Comparison of ENCODE assay signal across 8 mouse cellular contexts in the genomic region with DNA sequence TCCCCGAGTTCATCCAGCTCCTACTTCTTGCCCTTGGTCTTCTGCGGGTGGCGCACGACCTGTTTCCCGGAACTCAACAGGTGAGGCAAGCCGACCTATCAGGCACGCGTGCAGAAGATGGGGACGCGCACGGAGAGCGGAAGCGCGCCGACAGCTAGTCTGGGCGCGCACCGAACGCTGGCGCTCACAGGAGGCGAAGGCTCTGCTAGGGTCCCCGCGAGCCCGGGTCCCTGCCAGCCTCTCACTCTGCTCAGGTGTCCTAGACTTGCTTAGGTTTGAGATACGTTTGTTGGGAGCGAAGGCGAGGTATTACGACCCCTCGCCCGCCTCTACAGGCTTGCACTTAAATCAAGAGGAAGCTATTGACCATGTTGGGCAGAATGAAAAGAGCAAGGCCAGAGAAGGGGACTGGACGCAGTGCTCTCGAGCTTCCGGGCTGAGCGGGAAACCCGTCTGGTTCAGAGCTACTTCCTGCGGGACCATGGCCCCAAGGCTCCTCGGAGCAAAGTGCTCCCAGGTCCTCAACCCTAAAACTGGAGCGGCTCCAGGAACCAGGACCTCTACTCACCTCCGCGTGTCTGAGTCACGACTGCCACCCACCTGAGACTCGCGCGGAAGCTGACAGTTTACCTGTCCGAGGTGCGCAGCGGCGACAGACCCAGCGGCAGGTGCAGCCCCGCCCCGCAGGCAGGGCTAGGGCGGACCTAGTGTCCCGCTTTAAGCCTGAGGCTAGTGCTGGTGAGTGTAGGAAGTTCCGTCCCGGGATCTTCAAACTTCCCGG. TPM values are rescaled to one million over a fixed set of nuclear protein-coding genes. Genes with fewer than 3 reads are reported as not detected.
DNase-seq lines count a peak whose midpoint lies in the region; ATAC-seq and TF ChIP-seq lines count a peak whose summit lies in the region.

Gene Sigirr, minus strand, starts transcription at position 662 of the 781 bp plus-strand sequence.

- TF ChIP-seq CTCF in heart, adult 2 months (IDR thresholded peaks at IDR 0.05) = no peak
- TF ChIP-seq CTCF in brain, embryonic 14.5 days (IDR thresholded peaks at IDR 0.05; ENCODE audit: borderline replicate concordance, extremely low read depth, insufficient read depth, insufficient read length) = no peak
- no peak for TF ChIP-seq CTCF in heart, postnatal 0 days (IDR thresholded peaks at IDR 0.05; ENCODE audit: low read depth)
- TF ChIP-seq CTCF in small intestine, adult 2 months (IDR thresholded peaks at IDR 0.05; ENCODE audit: extremely low read depth, insufficient read length, insufficient replicate concordance, low read depth, low read length) = no peak

- H3K36me3 ChIP-seq in heart, adult 2 months (ENCODE audit: control insufficient read depth, insufficient read depth, low read length) = no peaks in the 10 kb centered on the region
- H3K36me3 ChIP-seq in heart, postnatal 0 days (replicated peaks; ENCODE audit: control insufficient read depth, insufficient read depth, low read length) = no peaks in the 10 kb centered on the region
- H3K36me3 ChIP-seq in small intestine, adult 2 months (ENCODE audit: control insufficient read depth, insufficient read depth, low read length) = peaks cover 12% of the 10 kb centered on the region; the same call in 1 of the 2 replicates

- TF ChIP-seq EP300 in heart, adult 2 months (IDR thresholded peaks at IDR 0.05; ENCODE audit: insufficient read depth, low read depth, low read length) = no peak
- TF ChIP-seq EP300 in heart, postnatal 0 days (IDR thresholded peaks at IDR 0.05; ENCODE audit: low read depth) = no peak

- H3K27me3 ChIP-seq in heart, adult 2 months (ENCODE audit: control insufficient read depth, insufficient read depth, low read length) = no peaks in the 10 kb centered on the region
- peaks cover 23% of the 10 kb centered on the region; the same call in 1 of the 2 replicates for H3K27me3 ChIP-seq in heart, postnatal 0 days (ENCODE audit: control insufficient read depth, insufficient read depth, low read length)
- H3K27me3 ChIP-seq in small intestine, adult 2 months (ENCODE audit: control insufficient read depth, insufficient read depth, low read length) = no peaks in the 10 kb centered on the region

- no peak within 1 kb of the TSS; the same call in 1 of the 2 replicates for H3K27ac ChIP-seq in heart, adult 2 months
- H3K27ac ChIP-seq in heart, postnatal 0 days (ENCODE audit: low read depth) = no peak within 1 kb of the TSS
- peak within 1 kb of the TSS; percentile 83 for H3K27ac ChIP-seq in small intestine, adult 2 months (ENCODE audit: insufficient read depth, low read depth, low read length)

- ATAC-seq in heart, postnatal 0 days (ENCODE audit: insufficient read depth, low read depth) = no peak
- ATAC-seq in megakaryocyte, adult 5-6 weeks (ENCODE audit: poor library complexity, severe bottlenecking) = peak; percentile 65

- no peaks in the 10 kb centered on the region for H3K79me2 ChIP-seq in heart, adult 2 months (replicated peaks; ENCODE audit: control insufficient read depth, insufficient read depth, low read length)

- H3K4me2 ChIP-seq in heart, postnatal 0 days (ENCODE audit: low read depth, low read length) = peak within 1 kb of the TSS; percentile 84

- TF ChIP-seq POLR2A in heart, adult 2 months (IDR thresholded peaks at IDR 0.05; ENCODE audit: insufficient read depth, low read depth, low read length) = no peak
- TF ChIP-seq POLR2A in brain, embryonic 14.5 days (IDR thresholded peaks at IDR 0.05; ENCODE audit: borderline replicate concordance, extremely low read depth, insufficient read depth, insufficient read length, poor library complexity, severe bottlenecking) = no peak
- peak; percentile 62; the same call in 1 of the 2 replicates for TF ChIP-seq POLR2A in small intestine, adult 2 months (IDR thresholded peaks at IDR 0.05; ENCODE audit: low read depth, low read length)

- H3K9ac ChIP-seq in heart, adult 2 months (ENCODE audit: low read depth, low read length) = peak within 1 kb of the TSS; percentile 11
- H3K9ac ChIP-seq in heart, postnatal 0 days (replicated peaks; ENCODE audit: low read depth, low read length) = peak within 1 kb of the TSS; percentile 27; the same call in 1 of the 2 replicates

- intact Hi-C loops in heart, adult 2 months (cut with DNase I) = no loop called here
- intact Hi-C loops in gastrocnemius, postnatal 36 days (cut with DNase I) = no loop called here

- peak within 1 kb of the TSS; percentile 48 for H3K4me3 ChIP-seq in heart, adult 2 months
- H3K4me3 ChIP-seq in heart, postnatal 0 days (ENCODE audit: low read depth, low read length) = peak within 1 kb of the TSS; percentile 46
- peak within 1 kb of the TSS; percentile 61 for H3K4me3 ChIP-seq in small intestine, adult 2 months (ENCODE audit: low read depth, low read length)

- 2% methylated on average over 56 of the region's 56 CpGs for WGBS in heart, adult 2 months
- WGBS in heart, postnatal 0 days = 1% methylated on average over 56 of the region's 56 CpGs
- WGBS in small intestine, adult 2 months = 2% methylated on average over 56 of the region's 56 CpGs

- no peaks in the 10 kb centered on the region for H3K9me3 ChIP-seq in heart, postnatal 0 days (replicated peaks; ENCODE audit: control insufficient read depth, low read length)

- peak; percentile 47 to 57 for DNase-seq in heart, adult 2 months
- no peak for DNase-seq in heart, adult 8-10 months (ENCODE audit: low spot score)
- DNase-seq in brain, embryonic 14.5 days (ENCODE audit: low read depth) = peak; percentile 53
- DNase-seq in heart, postnatal 0 days (ENCODE audit: low spot score) = no peak
- DNase-seq in kidney, postnatal 4 days = peak; percentile 66 to 78
- DNase-seq in gastrocnemius, postnatal 36 days = no peak

- H3K4me1 ChIP-seq in heart, adult 2 months (ENCODE audit: control insufficient read depth, insufficient read depth, low read length) = peaks cover 5% of the 10 kb centered on the region
- H3K4me1 ChIP-seq in heart, postnatal 0 days (ENCODE audit: control insufficient read depth, insufficient read depth) = 0 out of 2 replicates have a peak, but pooled peaks cover 3% of the 10 kb centered on the region
- H3K4me1 ChIP-seq in small intestine, adult 2 months (ENCODE audit: control insufficient read depth, insufficient read depth, insufficient read length, low read length) = peaks cover 4% of the 10 kb centered on the region; the same call in 1 of the 2 replicates

RNA-seq across cellular contexts. Expression of gene Sigirr, which starts in this region (rescaled TPM):
- total RNA-seq in heart, adult 2 months (2021) = 1 to 10 TPM; 4.5 to 7.0 TPM
- polyA plus RNA-seq in heart, adult 2 months (2012; rRNA removed) = 9.4 and 10.2 TPM in 2 replicates
- 1 to 10 TPM; 4.8 to 6.5 (median 5.6) TPM for total RNA-seq in heart, adult 8-10 months (2022)
- polyA plus RNA-seq in brain, embryonic 14.5 days (2012; rRNA removed) = 1.8 and 2.1 TPM in 2 replicates
- total RNA-seq in heart, postnatal 0 days (2014; rRNA removed; ENCODE audit: low replicate concordance) = 10.3 and 16.8 TPM in 2 replicates
- 4.2 and 5.1 TPM in 2 replicates for polyA plus RNA-seq in heart, postnatal 0 days (2015; fragmentation: Nextera tagmentation; extraction: Ambion mirVana)
- total RNA-seq in megakaryocyte, adult 5-6 weeks (2015) = 7.5 and 9.3 TPM in 2 replicates
- 7.7 and 8.2 TPM in 2 replicates for total RNA-seq in megakaryocyte, adult 5-6 weeks (2017)
- polyA plus RNA-seq in small intestine, adult 2 months (2012; rRNA removed) = 19.8 and 38.3 TPM in 2 replicates
- 1 to 10 TPM; 1.7 to 2.0 TPM for total RNA-seq in gastrocnemius, postnatal 36 days (2021)

Comparison
In these comparisons a context has a peak if more than half of its experiments do, and no peak if none do; other contexts are left out.
1. DNase-seq: peak in heart, adult 2 months (2 of 2), brain, embryonic 14.5 days (single experiment) and kidney, postnatal 4 days (2 of 2); none in heart, adult 8-10 months (single experiment), heart, postnatal 0 days (single experiment) and gastrocnemius, postnatal 36 days (0 of 2).
2. Peak in every context shown above with its lines, with median percentiles within 50 percentile points of each other: H3K4me3 ChIP-seq.